Mouse (Mus musculus) neural tube, embryonic 15.5 days (tissue): ENCODE measurements around the gene Fads6. TPM values are rescaled to one million over a fixed set of nuclear protein-coding genes. Genes with fewer than 3 reads are reported as not detected.

ENCODE experiments used
- ATAC-seq: fragments of 200-750 bp; cut with Nextera tagmentation; 2 replicates; pipeline ENCODE4 v1.8.0; 2017; ENCODE audit warnings: mild to moderate bottlenecking, moderate TSS enrichment, moderate library complexity; ENCODE audit not compliant: low FRiP score
- H3K27ac ChIP-seq: fragments of 300-500 bp; sonication (generic); replicated peaks from 2 replicates; pipeline ENCODE4 v1.5.1; 2015; ENCODE audit warnings: mild to moderate bottlenecking, inconsistent platforms
- H3K27me3 ChIP-seq: fragments of 300-500 bp; sonication (generic); replicated peaks from 2 replicates; pipeline ENCODE4 v1.6.1; 2015; ENCODE audit warnings: inconsistent platforms
- H3K36me3 ChIP-seq: fragments of 300-500 bp; sonication (generic); 2 replicates; pipeline ENCODE4 v1.6.1; 2015; ENCODE audit warnings: inconsistent platforms
- H3K4me1 ChIP-seq: fragments of 300-500 bp; sonication (generic); 2 replicates; pipeline ENCODE4 v1.6.1; 2015; ENCODE audit warnings: inconsistent platforms
- H3K4me2 ChIP-seq: fragments of 300-500 bp; sonication (generic); 2 replicates; pipeline ENCODE4 v1.6.1; 2015; ENCODE audit warnings: inconsistent platforms, mild to moderate bottlenecking, moderate library complexity
- H3K4me3 ChIP-seq: fragments of 300-500 bp; sonication (generic); replicated peaks from 2 replicates; pipeline ENCODE4 v1.5.1; 2015; ENCODE audit warnings: mild to moderate bottlenecking, inconsistent platforms
- H3K9ac ChIP-seq: fragments of 300-500 bp; sonication (generic); replicated peaks from 2 replicates; pipeline ENCODE4 v1.6.1; 2015; ENCODE audit warnings: mild to moderate bottlenecking, inconsistent platforms
- H3K9me3 ChIP-seq: fragments of 300-500 bp; sonication (generic); replicated peaks from 2 replicates; pipeline ENCODE4 v1.6.1; 2016; ENCODE audit warnings: inconsistent platforms
- WGBS: fragments of 180-500 bp; shearing (Covaris S2); methylation state at CpG from one replicate; pipeline ENCODE4 v1.1.7; 2015; ENCODE audit warnings: mixed read lengths; 5-methylcytosine and 5-hydroxymethylcytosine counted together
- polyA plus RNA-seq: library from polyadenylated mRNA; unstranded; fragments of >200 nt; fragmentation: Nextera tagmentation; extraction: Ambion mirVana; gene quantifications from 2 replicates; pipeline ENCODE4 v1.2.1, GENCODE M21; 2015

Gene Fads6
- polyA plus RNA-seq, 1 experiment from 2014 or later: 2.1 TPM

DNA sequence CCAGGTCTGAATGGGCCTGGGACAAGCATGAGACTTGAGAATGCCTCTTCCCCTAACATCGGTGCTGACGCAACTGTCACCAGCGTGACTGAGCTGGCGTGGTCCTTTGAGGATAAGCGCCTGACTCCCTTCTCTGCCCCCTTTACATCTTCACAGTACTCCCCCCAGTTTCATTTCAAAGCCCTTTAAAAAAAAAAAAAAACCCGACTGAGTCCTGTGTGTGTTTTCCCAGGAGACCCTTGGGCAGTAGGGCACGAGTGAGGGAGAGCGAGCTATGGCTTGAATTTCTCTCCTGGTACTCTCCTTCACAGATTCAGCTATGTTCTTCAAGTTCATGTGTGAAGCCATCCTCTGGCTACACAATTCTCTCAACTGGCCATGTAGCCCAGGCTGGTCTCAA, 697 bp upstream of the Fads6 start:
- Histone ChIP-seq H3K4me2 (peak overlapping the region; percentile 76), H3K4me3 (no peak overlapping the region), H3K27me3 (peaks cover 16% of the 10 kb centered on the region; the same call in 1 of the 2 replicates), H3K27ac (no peak overlapping the region), H3K36me3 (no peaks in the 10 kb centered on the region), H3K9ac (no peak overlapping the region), H3K4me1 (peaks cover 18% of the 10 kb centered on the region), H3K9me3 (no peaks in the 10 kb centered on the region)
- ATAC-seq: no peak
- 76% methylated on average over 8 of the region's 8 CpGs for WGBS

DNA sequence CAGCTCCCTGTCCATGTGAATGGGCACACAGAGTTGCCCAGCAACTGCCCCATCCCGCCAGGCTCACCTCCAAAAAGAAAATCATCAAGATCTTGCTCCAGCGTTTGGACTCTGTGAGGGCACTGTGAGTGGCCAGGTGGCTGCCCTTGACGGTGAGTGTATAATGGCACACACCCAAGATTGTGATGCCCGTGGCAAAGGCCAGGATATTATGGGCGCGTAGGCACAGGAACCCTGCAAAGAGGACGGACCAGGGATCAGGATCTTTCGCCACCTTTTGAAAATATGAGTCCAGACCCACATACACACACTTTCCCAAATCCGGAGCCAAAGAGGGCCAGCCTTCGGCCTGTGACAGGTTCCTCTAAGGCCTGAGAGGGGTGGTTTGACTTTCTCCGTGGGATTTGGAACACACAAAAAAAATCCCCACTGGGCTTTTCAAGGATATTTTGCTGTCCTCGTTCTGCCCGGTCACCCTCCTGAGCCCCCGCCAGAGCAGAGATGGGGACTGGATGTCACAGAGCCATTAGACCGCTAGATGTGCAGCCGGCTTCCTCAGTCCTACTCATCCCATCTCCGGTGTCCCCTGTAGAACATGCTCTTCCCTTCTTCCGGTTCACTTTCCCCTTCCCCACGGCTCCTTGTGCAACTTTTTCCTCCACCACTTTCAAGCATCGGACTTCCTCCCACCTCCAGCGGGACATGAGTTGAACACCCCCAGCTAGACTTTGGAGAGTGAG, 822 bp downstream of the Fads6 start:
- Histone ChIP-seq H3K36me3 (no peaks in the 10 kb centered on the region), H3K9ac (peak overlapping the region; percentile 60), H3K4me2 (peak overlapping the region; percentile 76), H3K4me3 (peak overlapping the region; percentile 54), H3K27me3 (peaks cover 16% of the 10 kb centered on the region; the same call in 1 of the 2 replicates), H3K4me1 (peaks cover 18% of the 10 kb centered on the region), H3K27ac (peak overlapping the region; percentile 72; the same call in 1 of the 2 replicates), H3K9me3 (no peaks in the 10 kb centered on the region)
- WGBS: 53% methylated on average over 21 of the region's 21 CpGs
- peak; percentile 19; the same call in 1 of the 2 replicates for ATAC-seq

GRCm38 (mm10) chr11:115295939-115296338, 1.5 kb downstream of the Fads6 start:
- WGBS: 90% methylated on average over 11 of the region's 11 CpGs
- H3K9me3 ChIP-seq: no peaks in the 10 kb centered on the region
- H3K4me2 ChIP-seq: no peak overlapping the region; the same call in 1 of the 2 replicates
- H3K27ac ChIP-seq: no peak overlapping the region
- no peak for ATAC-seq
- no peaks in the 10 kb centered on the region for H3K36me3 ChIP-seq
- 0 out of 2 replicates have a peak overlapping the region, but pooled peaks have one; percentile 54 for H3K4me3 ChIP-seq
- peaks cover 16% of the 10 kb centered on the region; the same call in 1 of the 2 replicates for H3K27me3 ChIP-seq
- H3K9ac ChIP-seq: no peak overlapping the region
- H3K4me1 ChIP-seq: peaks cover 19% of the 10 kb centered on the region

DNA sequence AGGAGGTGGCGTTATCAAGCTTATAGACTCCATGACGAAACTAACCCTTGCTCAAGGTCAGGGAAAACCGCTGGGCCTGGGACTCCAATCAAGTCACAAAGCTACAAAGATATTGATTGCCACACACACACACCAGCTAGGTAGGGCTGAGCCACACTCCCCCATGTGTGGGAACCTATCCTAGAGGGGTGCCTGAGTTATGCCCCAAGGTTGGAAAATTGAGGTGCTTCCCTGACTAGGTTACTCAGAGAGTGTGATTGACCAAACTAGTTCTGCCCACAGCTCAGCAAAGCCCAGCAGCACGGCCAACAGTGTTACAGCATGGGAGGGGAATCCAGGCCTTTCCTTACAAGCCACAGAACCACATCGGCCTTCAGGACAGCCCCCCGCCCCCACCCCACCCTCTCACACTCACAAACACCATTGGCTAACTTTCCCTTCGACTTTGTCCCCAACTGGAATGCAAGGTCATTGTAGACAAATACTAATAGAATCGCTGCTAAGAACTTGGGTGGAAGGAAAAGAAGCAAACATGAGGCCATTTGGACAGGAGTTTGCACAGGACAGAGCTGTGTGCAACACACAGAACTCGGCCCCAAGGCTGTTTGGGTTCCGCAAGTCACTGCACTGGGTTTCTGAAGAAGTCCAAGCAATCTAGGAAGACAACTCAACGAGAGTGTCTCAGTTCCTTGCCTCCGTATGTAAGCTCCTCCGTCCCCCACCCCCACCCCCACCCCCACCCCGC, 4.7 kb downstream of the Fads6 start:
- Histone ChIP-seq H3K4me1 (peaks cover 20% of the 10 kb centered on the region), H3K9ac (no peak overlapping the region), H3K4me2 (no peak overlapping the region), H3K36me3 (no peaks in the 10 kb centered on the region), H3K4me3 (no peak overlapping the region), H3K27me3 (peaks cover 11% of the 10 kb centered on the region; the same call in 1 of the 2 replicates), H3K9me3 (no peaks in the 10 kb centered on the region), H3K27ac (no peak overlapping the region)
- WGBS: 73% methylated on average over 14 of the region's 14 CpGs
- no peak for ATAC-seq

- Histone ChIP-seq H3K4me2 (no peak overlapping the region), H3K27ac (no peak overlapping the region), H3K27me3 (peaks cover 10% of the 10 kb centered on the region; the same call in 1 of the 2 replicates), H3K4me1 (peaks cover 7% of the 10 kb centered on the region), H3K4me3 (no peak overlapping the region), H3K9me3 (no peaks in the 10 kb centered on the region), H3K9ac (no peak overlapping the region), H3K36me3 (no peaks in the 10 kb centered on the region)
- 83% methylated on average over 10 of the region's 10 CpGs for WGBS
- ATAC-seq: no peak
These were observed 6.0 kb downstream of the Fads6 start for GRCm38 (mm10) chr11:115291503-115291902.

DNA sequence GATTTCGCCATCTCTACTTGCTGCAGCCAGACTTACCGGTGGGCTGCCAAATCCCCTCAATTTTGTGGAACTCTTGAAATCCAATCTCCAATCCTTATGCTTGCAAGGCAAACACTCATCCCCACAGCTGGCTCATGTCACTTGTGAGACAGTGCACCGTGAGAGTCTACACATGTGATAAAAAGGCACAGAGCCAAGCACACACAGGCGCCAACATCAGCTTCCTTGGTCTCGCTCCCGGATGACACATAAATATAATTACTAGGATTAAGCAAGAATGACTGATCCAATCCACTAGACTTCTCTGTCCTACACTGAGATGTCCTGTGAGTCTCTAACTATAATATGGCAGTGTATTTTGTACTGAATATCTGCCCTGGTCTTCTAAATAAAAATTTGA, 6.5 kb downstream of the Fads6 start:
- Histone ChIP-seq H3K36me3 (no peaks in the 10 kb centered on the region), H3K27ac (no peak overlapping the region), H3K4me1 (peaks cover 4% of the 10 kb centered on the region; the same call in 1 of the 2 replicates), H3K4me3 (no peak overlapping the region), H3K9ac (no peak overlapping the region), H3K27me3 (0 out of 2 replicates have a peak, but pooled peaks cover 5% of the 10 kb centered on the region), H3K9me3 (no peaks in the 10 kb centered on the region), H3K4me2 (no peak overlapping the region)
- no peak for ATAC-seq
- WGBS: 74% methylated on average over 6 of the region's 6 CpGs

GRCm38 (mm10) chr11:115290314-115290713, 7.1 kb downstream of the Fads6 start:
- H3K27ac ChIP-seq: no peak overlapping the region
- no peak overlapping the region for H3K4me2 ChIP-seq
- no peak for ATAC-seq
- no peak overlapping the region for H3K9ac ChIP-seq
- no peaks in the 10 kb centered on the region for H3K27me3 ChIP-seq
- H3K9me3 ChIP-seq: no peaks in the 10 kb centered on the region
- H3K4me3 ChIP-seq: no peak overlapping the region
- peaks cover 4% of the 10 kb centered on the region; the same call in 1 of the 2 replicates for H3K4me1 ChIP-seq
- no peaks in the 10 kb centered on the region for H3K36me3 ChIP-seq
- 100% methylated on average over 1 of the region's 1 CpGs for WGBS

- ATAC-seq: no peak
- H3K4me2 ChIP-seq: no peak overlapping the region
- H3K4me3 ChIP-seq: no peak overlapping the region
- H3K9ac ChIP-seq: no peak overlapping the region
- no peak overlapping the region for H3K27ac ChIP-seq
- no peaks in the 10 kb centered on the region for H3K9me3 ChIP-seq
- WGBS: 85% methylated on average over 8 of the region's 8 CpGs
- H3K36me3 ChIP-seq: no peaks in the 10 kb centered on the region
- peaks cover 4% of the 10 kb centered on the region; the same call in 1 of the 2 replicates for H3K4me1 ChIP-seq
- no peaks in the 10 kb centered on the region for H3K27me3 ChIP-seq
These were observed 7.6 kb downstream of the Fads6 start for GRCm38 (mm10) chr11:115289885-115290284.

GRCm38 (mm10) chr11:115288305-115288704, 9.2 kb downstream of the Fads6 start:
- Histone ChIP-seq H3K9ac (no peak overlapping the region), H3K4me2 (no peak overlapping the region), H3K9me3 (no peaks in the 10 kb centered on the region), H3K27ac (no peak overlapping the region), H3K36me3 (no peaks in the 10 kb centered on the region), H3K4me1 (peaks cover 4% of the 10 kb centered on the region; the same call in 1 of the 2 replicates), H3K4me3 (no peak overlapping the region), H3K27me3 (no peaks in the 10 kb centered on the region)
- ATAC-seq: no peak
- WGBS: 94% methylated on average over 2 of the region's 2 CpGs

GRCm38 (mm10) chr11:115287386-115287785, 10.1 kb downstream of the Fads6 start:
- H3K4me1 ChIP-seq: peaks cover 8% of the 10 kb centered on the region; the same call in 1 of the 2 replicates
- no peak overlapping the region for H3K27ac ChIP-seq
- H3K9me3 ChIP-seq: no peaks in the 10 kb centered on the region
- no peaks in the 10 kb centered on the region for H3K27me3 ChIP-seq
- ATAC-seq: no peak
- no peaks in the 10 kb centered on the region for H3K36me3 ChIP-seq
- H3K4me2 ChIP-seq: no peak overlapping the region
- no peak overlapping the region for H3K4me3 ChIP-seq
- 85% methylated on average over 5 of the region's 5 CpGs for WGBS
- H3K9ac ChIP-seq: no peak overlapping the region

DNA sequence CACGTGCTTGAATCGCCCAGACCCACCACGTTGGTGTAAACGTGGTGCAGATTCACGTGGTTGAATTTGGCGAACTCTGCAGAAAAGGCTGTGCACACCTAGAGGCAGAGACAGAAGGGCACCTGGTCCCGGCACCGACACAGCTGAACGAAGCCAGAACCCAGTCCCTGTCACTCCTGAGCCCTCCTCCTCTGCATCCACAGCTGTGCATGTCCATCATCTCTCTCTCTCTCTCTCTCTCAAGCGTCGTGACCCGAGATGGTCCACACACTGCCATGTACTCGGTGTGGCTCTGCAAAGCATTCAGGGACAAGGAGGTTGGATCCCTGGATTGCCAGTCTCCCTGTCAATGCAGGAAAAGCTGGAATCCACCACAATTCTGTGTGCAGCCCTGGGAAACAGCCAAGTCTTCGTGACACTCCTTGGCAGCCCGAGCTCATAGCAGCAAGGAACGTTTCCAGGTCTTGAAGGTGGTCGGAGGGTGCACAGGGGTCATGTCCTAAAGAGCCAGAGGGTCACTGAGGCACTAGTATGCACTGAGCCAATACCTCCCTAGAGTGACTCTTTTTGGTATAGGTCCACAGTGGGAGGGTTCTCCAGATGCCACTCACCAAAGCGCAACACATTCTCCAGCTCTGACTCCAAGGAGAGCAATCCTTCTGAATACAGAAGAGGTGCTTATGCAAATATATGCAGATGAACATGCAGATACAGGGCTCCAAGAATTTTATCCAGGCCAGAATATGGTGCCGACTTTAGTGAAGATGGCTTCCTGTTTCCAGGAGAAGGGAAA, 11.1 kb downstream of the Fads6 start:
- H3K27ac ChIP-seq: 0 out of 2 replicates have a peak overlapping the region, but pooled peaks have one; percentile 13
- no peaks in the 10 kb centered on the region for H3K27me3 ChIP-seq
- no peaks in the 10 kb centered on the region for H3K9me3 ChIP-seq
- H3K36me3 ChIP-seq: no peaks in the 10 kb centered on the region
- H3K4me2 ChIP-seq: no peak overlapping the region
- peaks cover 8% of the 10 kb centered on the region; the same call in 1 of the 2 replicates for H3K4me1 ChIP-seq
- no peak overlapping the region for H3K4me3 ChIP-seq
- H3K9ac ChIP-seq: no peak overlapping the region
- no peak for ATAC-seq
- 76% methylated on average over 19 of the region's 19 CpGs for WGBS
